Mouse (Mus musculus) CH12.LX (cell line): ENCODE data around the gene Glrp1. TPM values are rescaled to one million over a fixed set of nuclear protein-coding genes. Genes with fewer than 3 reads are reported as not detected.

Source experiments
- DNase-seq: peaks from one replicate; pipeline ENCODE4 v3.0.0-alpha.2; 2013; ENCODE audit errors: extremely low read depth
- H3K27ac ChIP-seq: 2 replicates; pipeline ENCODE4 v1.5.1; 2012; ENCODE audit warnings: low read depth, mild to moderate bottlenecking, control low read depth, moderate library complexity; ENCODE audit not compliant: insufficient read depth
- H3K27me3 ChIP-seq: replicated peaks from 2 replicates; pipeline ENCODE3; 2012; ENCODE audit warnings: inconsistent platforms
- H3K36me3 ChIP-seq, 2 experiments: replicated peaks in 1 of 2; 2 replicates each; pipeline versions ENCODE3 to v1.6.1; 2012; ENCODE audit warnings: inconsistent platforms in 1 of 2, low read length in 1 of 2, mild to moderate bottlenecking in 1 of 2, mixed read lengths in 1 of 2, moderate library complexity in 1 of 2; ENCODE audit not compliant: control insufficient read depth in 1 of 2, insufficient read depth in 1 of 2
- H3K4me1 ChIP-seq, 2 experiments: 2 replicates each; pipeline ENCODE4 v1.6.1; 2012; ENCODE audit warnings: inconsistent platforms in 1 of 2, moderate library complexity in 1 of 2; ENCODE audit not compliant: insufficient read depth in 2 of 2, control insufficient read depth in 1 of 2
- H3K4me2 ChIP-seq: 2 replicates; pipeline ENCODE4 v1.6.1; 2012; ENCODE audit warnings: low read depth, mild to moderate bottlenecking, control low read depth; ENCODE audit not compliant: poor library complexity, insufficient read depth, severe bottlenecking
- H3K4me3 ChIP-seq, 3 experiments: fragments of 150-350 bp in 1 of 3; sonication (generic) in 1 of 3; replicated peaks in 1 of 3; 2 replicates each; pipeline versions ENCODE3 to v1.5.1; 2011 to 2012; ENCODE audit warnings: low read depth in 2 of 3, low read length in 2 of 3, mild to moderate bottlenecking in 2 of 3, moderate library complexity in 2 of 3, control low read depth in 1 of 3, improper control_type of control experiment in 1 of 3, inconsistent platforms in 1 of 3, mixed read lengths in 1 of 3; ENCODE audit not compliant: poor library complexity in 1 of 3
- H3K79me2 ChIP-seq: replicated peaks from 2 replicates; pipeline ENCODE4 v1.6.1; 2012; ENCODE audit warnings: mild to moderate bottlenecking, moderate library complexity; ENCODE audit not compliant: control insufficient read depth, poor library complexity, insufficient read depth, severe bottlenecking; ENCODE audit errors: extremely low read depth
- H3K9ac ChIP-seq: 2 replicates; pipeline ENCODE4 v1.6.1; 2012; ENCODE audit warnings: low read depth, mild to moderate bottlenecking, control low read depth, moderate library complexity; ENCODE audit not compliant: insufficient read depth
- H3K9me3 ChIP-seq: replicated peaks from 2 replicates; pipeline ENCODE3; 2012; ENCODE audit warnings: low read length, inconsistent platforms, mixed read lengths
- BHLHE40 ChIP-seq: IDR thresholded peaks from 2 replicates; pipeline ENCODE4 v1.6.1; 2011; ENCODE audit warnings: mild to moderate bottlenecking, low read depth, low read length, improper control_type of control experiment
- CHD1 ChIP-seq: IDR thresholded peaks from 2 replicates; pipeline ENCODE4 v1.6.1; 2012; ENCODE audit warnings: low read depth, low read length, improper control_type of control experiment, inconsistent platforms
- E2F4 ChIP-seq: IDR thresholded peaks from 2 replicates; pipeline ENCODE4 v1.6.1; 2011; ENCODE audit warnings: low read depth, low read length, improper control_type of control experiment; ENCODE audit not compliant: insufficient replicate concordance
- EP300 ChIP-seq: IDR thresholded peaks from 2 replicates; pipeline ENCODE4 v1.6.1; 2011; ENCODE audit warnings: low read length, improper control_type of control experiment
- KAT2A ChIP-seq: IDR thresholded peaks from 2 replicates; pipeline ENCODE4 v1.6.1; 2012; ENCODE audit warnings: low read length, improper control_type of control experiment, inconsistent platforms; ENCODE audit not compliant: insufficient replicate concordance
- MAFK ChIP-seq: IDR thresholded peaks from 2 replicates; pipeline ENCODE4 v1.6.1; 2011; ENCODE audit warnings: low read length, improper control_type of control experiment; ENCODE audit not compliant: insufficient replicate concordance
- MAZ ChIP-seq: IDR thresholded peaks from 2 replicates; pipeline ENCODE4 v1.6.1; 2012; ENCODE audit warnings: low read depth, mild to moderate bottlenecking, inconsistent platforms, low read length, improper control_type of control experiment, moderate library complexity
- MEF2A ChIP-seq: IDR thresholded peaks from 2 replicates; pipeline ENCODE4 v1.6.1; 2014; ENCODE audit warnings: low read depth, mild to moderate bottlenecking, inconsistent platforms, low read length, improper control_type of control experiment, borderline replicate concordance
- MYC ChIP-seq: IDR thresholded peaks from 2 replicates; pipeline ENCODE4 v1.6.1; 2011; ENCODE audit warnings: low read depth, mild to moderate bottlenecking, improper control_type of control experiment, low read length
- NELFE ChIP-seq: IDR thresholded peaks from 2 replicates; pipeline ENCODE4 v1.6.1; 2011; ENCODE audit warnings: low read depth, low read length, improper control_type of control experiment
- PAX5 ChIP-seq: IDR thresholded peaks from 2 replicates; pipeline ENCODE4 v1.6.1; 2012; ENCODE audit warnings: low read length, inconsistent platforms, mixed read lengths
- POLR2A ChIP-seq: IDR thresholded peaks from 2 replicates; pipeline ENCODE4 v1.6.1; 2011; ENCODE audit warnings: low read depth, mild to moderate bottlenecking, improper control_type of control experiment, low read length
- POLR2AphosphoS2 ChIP-seq: IDR thresholded peaks from 2 replicates; pipeline ENCODE4 v1.6.1; 2011; ENCODE audit warnings: low read depth, low read length, improper control_type of control experiment
- SMC3 ChIP-seq: IDR thresholded peaks from 2 replicates; pipeline ENCODE4 v1.6.1; 2011; ENCODE audit warnings: low read depth, low read length, improper control_type of control experiment
- TCF12 ChIP-seq: IDR thresholded peaks from 2 replicates; pipeline ENCODE4 v1.6.1; 2014; ENCODE audit warnings: low read depth, mild to moderate bottlenecking, inconsistent platforms, low read length, improper control_type of control experiment
- UBTF ChIP-seq: IDR thresholded peaks from 2 replicates; pipeline ENCODE4 v1.6.1; 2012; ENCODE audit warnings: low read depth, mild to moderate bottlenecking, inconsistent platforms, low read length, improper control_type of control experiment, moderate library complexity
- USF2 ChIP-seq: conservative IDR thresholded peaks from 2 replicates; pipeline ENCODE4 v1.6.1; 2011; ENCODE audit warnings: low read depth, low read length, improper control_type of control experiment
- ZKSCAN1 ChIP-seq: IDR thresholded peaks from 2 replicates; pipeline ENCODE4 v1.6.1; 2012; ENCODE audit warnings: low read depth, inconsistent platforms, low read length, improper control_type of control experiment, borderline replicate concordance
- ZMIZ1 ChIP-seq: IDR thresholded peaks from 2 replicates; pipeline ENCODE4 v1.6.1; 2012; ENCODE audit warnings: low read depth, mild to moderate bottlenecking, inconsistent platforms, low read length, improper control_type of control experiment
- dilution Hi-C: fragments of 300-500 bp; cut with MboI; formaldehyde crosslinking; loops from 2 replicates; pipeline ENCODE4 v1.14.3; 2020; ENCODE audit warnings: low sequenced_read_pairs; ENCODE audit not compliant: extremely low pct_unique_long_range_greater_than_20kb, extremely low pct_ligation_motif_present
- in situ Hi-C: fragments of 300-500 bp; cut with MboI; formaldehyde crosslinking; loops from 3 replicates; pipeline ENCODE4 v1.14.3; 2019; ENCODE audit warnings: low sequenced_read_pairs, low pct_ligation_motif_present, low pct_unique_long_range_greater_than_20kb, mixed read lengths
- polyA plus RNA-seq: library from polyadenylated mRNA; unstranded; fragments of >175 nt; gene quantifications from 2 replicates; pipeline ENCODE4 v1.2.1, GENCODE M21; 2012; ENCODE audit warnings: low read depth; ENCODE audit not compliant: insufficient read length
- total RNA-seq, 2 experiments: library from RNA; depleted of rRNA; stranded (reverse); fragments of 300-350 nt in 1 of 2; fragments of >200 nt in 1 of 2; gene quantifications; 2 replicates each; pipeline ENCODE4 v1.2.3; 2012 to 2014

Gene Glrp1
- total and polyA plus RNA-seq, 3 experiments: 6.3 to 11.7 (median 9.3) TPM

DNA sequence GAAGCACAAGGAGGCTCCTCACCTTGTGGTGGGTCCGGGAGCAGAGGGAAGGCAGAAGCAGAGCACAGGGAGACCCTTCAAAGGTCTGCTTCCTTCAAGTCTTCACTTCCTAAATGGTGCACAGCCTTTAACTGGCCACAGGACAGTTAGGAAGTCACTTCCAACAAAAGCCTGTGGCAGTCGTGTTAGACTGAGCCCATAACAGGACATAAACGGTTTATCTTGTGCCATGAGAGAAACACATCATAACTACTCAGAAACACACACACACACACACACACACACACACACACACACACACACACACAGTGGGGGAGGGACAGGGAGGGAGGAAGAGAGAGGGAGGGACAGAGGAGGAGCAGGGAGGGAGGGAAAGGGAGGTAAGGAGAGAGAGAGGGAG is 15.8 kb upstream of the Glrp1 start:
- dilution Hi-C loops (no loop called here), in situ Hi-C loops (no loop called here)
- no peak overlapping the region for H3K4me3 ChIP-seq
- no peaks in the 10 kb centered on the region for H3K4me1 ChIP-seq
- DNase-seq: no peak
- no peak overlapping the region for H3K4me2 ChIP-seq
- no peak overlapping the region for H3K9ac ChIP-seq
- H3K27me3 ChIP-seq: no peaks in the 10 kb centered on the region
- peaks cover 26% of the 10 kb centered on the region for H3K9me3 ChIP-seq
- H3K36me3 ChIP-seq: no peaks in the 10 kb centered on the region
- H3K79me2 ChIP-seq: no peaks in the 10 kb centered on the region
- no peak overlapping the region for H3K27ac ChIP-seq
- TF ChIP-seq UBTF (no peak), SMC3 (no peak), MYC (no peak), TCF12 (no peak), EP300 (no peak), BHLHE40 (no peak), PAX5 (no peak), USF2 (no peak), KAT2A (no peak), CHD1 (no peak), ZKSCAN1 (no peak), NELFE (no peak), MAZ (no peak), MEF2A (no peak), POLR2A (no peak), MAFK (no peak), POLR2AphosphoS2 (no peak), E2F4 (no peak)

DNA sequence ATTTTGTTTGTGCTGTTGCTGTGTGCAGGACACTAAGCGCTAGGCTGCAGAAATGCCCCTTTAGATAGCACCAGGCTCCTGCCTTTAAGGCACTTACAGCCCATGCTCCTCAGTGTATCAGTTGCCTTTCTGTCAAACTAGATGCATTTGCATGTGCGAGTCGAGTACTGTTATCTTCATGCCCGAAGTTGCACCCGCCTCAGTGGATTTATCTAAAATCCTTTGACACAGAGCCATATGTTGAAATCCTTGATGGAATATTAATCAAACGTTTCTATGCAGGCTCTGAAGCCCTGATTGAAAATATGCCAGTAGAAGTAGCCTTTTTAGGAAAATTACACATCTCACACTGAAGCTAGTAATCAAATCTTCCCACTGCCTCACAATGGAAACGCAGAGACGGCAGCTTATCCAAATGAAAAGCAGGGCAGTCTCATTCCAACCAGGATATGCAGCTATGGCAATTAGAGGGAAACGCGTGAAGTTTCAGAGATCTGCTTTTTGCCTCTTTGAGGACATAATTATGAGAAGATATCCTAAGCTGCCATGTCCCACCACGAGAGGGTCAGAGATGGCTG is 11.4 kb upstream of the Glrp1 start:
- H3K27ac ChIP-seq: no peak overlapping the region
- DNase-seq: no peak
- H3K79me2 ChIP-seq: no peaks in the 10 kb centered on the region
- H3K4me2 ChIP-seq: no peak overlapping the region
- no peaks in the 10 kb centered on the region for H3K36me3 ChIP-seq
- H3K9me3 ChIP-seq: peaks cover 33% of the 10 kb centered on the region
- H3K27me3 ChIP-seq: no peaks in the 10 kb centered on the region
- no peak overlapping the region for H3K9ac ChIP-seq
- no peaks in the 10 kb centered on the region for H3K4me1 ChIP-seq
- no peak for TF ChIP-seq BHLHE40
- no peak for TF ChIP-seq ZMIZ1
- in situ Hi-C loops (no loop called here), dilution Hi-C loops (no loop called here)
- no peak overlapping the region for H3K4me3 ChIP-seq
